Mouse (Mus musculus) limb, embryonic 10.5 days (tissue): ENCODE results near the gene Hspa8. TPM values are rescaled to one million over a fixed set of nuclear protein-coding genes. Genes with fewer than 3 reads are reported as not detected.
"Not testable (repeated sequence)": the region's sequence is repeated elsewhere in the genome, so short reads cannot be mapped to it uniquely, and the experiment has no call there.

ENCODE experiments used
- DNase-seq: peaks from one replicate; pipeline ENCODE4 v3.0.0-alpha.2; 2017; ENCODE audit warnings: low spot score
- H3K27ac ChIP-seq: fragments of 300-500 bp; sonication (generic); 2 replicates; pipeline ENCODE4 v1.5.1; 2016; ENCODE audit warnings: mild to moderate bottlenecking
- H3K27me3 ChIP-seq: fragments of 300-500 bp; sonication (generic); 2 replicates; pipeline ENCODE4 v1.6.1; 2016; ENCODE audit warnings: low read depth, mild to moderate bottlenecking; ENCODE audit not compliant: poor library complexity, severe bottlenecking
- H3K36me3 ChIP-seq: fragments of 300-500 bp; sonication (generic); 2 replicates; pipeline ENCODE4 v1.6.1; 2016; ENCODE audit warnings: mild to moderate bottlenecking, moderate library complexity
- H3K4me1 ChIP-seq: fragments of 300-500 bp; sonication (generic); 2 replicates; pipeline ENCODE4 v1.6.1; 2016
- H3K4me3 ChIP-seq: fragments of 300-500 bp; sonication (generic); 2 replicates; pipeline ENCODE4 v1.5.1; 2016; ENCODE audit warnings: mild to moderate bottlenecking, moderate library complexity
- H3K9me3 ChIP-seq: fragments of 300-500 bp; sonication (generic); replicated peaks from 2 replicates; pipeline ENCODE4 v1.6.1; 2016; ENCODE audit warnings: mild to moderate bottlenecking
- WGBS: fragments of 180-500 bp; shearing (Covaris S2); methylation state at CpG from one replicate; pipeline ENCODE4 v1.1.7; 2016; 5-methylcytosine and 5-hydroxymethylcytosine counted together
- polyA plus RNA-seq: library from polyadenylated mRNA; unstranded; fragments of >200 nt; fragmentation: Nextera tagmentation; extraction: Ambion mirVana; gene quantifications from 2 replicates; pipeline ENCODE4 v1.2.1, GENCODE M21; 2016

Gene Hspa8
- polyA plus RNA-seq, 1 experiment from 2014 or later = 3,450 TPM

DNA sequence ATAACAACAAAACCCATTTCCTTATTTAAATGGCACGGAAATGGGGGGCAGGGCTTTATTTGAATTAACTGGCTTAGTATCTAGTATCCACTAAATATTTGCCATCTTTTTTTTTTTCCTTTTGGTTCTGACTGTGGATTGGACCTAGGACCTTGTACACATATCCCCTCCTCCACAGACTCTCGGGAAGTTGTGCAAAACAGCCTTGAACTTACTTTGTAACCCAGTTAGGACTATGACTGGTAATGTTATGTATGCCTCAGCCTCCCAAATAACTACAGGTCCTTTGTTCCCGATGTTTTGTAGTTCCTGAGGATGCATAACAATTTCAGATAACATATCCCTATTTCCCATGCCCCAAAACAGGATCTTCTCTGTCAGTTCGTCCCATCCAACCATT, 26.9 kb upstream of the Hspa8 start:
- Histone ChIP-seq H3K27ac (no peak overlapping the region), H3K4me1 (peaks cover 5% of the 10 kb centered on the region), H3K4me3 (no peak overlapping the region), H3K36me3 (peaks cover 81% of the 10 kb centered on the region), H3K9me3 (no peaks in the 10 kb centered on the region), H3K27me3 (no peaks in the 10 kb centered on the region)
- WGBS = 92% methylated on average over 4 of the region's 4 CpGs
- DNase-seq = no peak

DNA sequence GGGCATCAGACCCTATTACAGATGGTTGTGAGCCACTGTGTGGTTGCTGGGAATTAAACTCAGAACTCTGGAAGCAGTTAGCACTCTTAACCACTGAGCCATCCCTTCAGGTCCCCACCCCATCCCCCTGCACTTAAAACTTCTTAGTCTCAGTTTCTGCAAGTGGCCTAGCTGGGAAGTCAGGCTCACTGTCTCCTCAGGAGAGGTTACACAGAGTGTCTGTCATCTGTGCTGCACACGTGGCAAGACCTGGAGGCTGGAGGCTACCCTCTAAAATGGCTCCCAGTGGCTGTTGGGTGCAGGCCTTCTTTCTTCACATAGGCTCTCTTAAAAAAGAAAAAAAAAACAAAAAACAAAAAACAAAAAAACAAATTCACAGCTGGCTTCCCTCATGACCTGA, 24.7 kb upstream of the Hspa8 start:
- H3K27ac ChIP-seq = no peak overlapping the region
- WGBS = 53% methylated on average over 1 of the region's 1 CpGs
- H3K36me3 ChIP-seq = peaks cover 87% of the 10 kb centered on the region

DNA sequence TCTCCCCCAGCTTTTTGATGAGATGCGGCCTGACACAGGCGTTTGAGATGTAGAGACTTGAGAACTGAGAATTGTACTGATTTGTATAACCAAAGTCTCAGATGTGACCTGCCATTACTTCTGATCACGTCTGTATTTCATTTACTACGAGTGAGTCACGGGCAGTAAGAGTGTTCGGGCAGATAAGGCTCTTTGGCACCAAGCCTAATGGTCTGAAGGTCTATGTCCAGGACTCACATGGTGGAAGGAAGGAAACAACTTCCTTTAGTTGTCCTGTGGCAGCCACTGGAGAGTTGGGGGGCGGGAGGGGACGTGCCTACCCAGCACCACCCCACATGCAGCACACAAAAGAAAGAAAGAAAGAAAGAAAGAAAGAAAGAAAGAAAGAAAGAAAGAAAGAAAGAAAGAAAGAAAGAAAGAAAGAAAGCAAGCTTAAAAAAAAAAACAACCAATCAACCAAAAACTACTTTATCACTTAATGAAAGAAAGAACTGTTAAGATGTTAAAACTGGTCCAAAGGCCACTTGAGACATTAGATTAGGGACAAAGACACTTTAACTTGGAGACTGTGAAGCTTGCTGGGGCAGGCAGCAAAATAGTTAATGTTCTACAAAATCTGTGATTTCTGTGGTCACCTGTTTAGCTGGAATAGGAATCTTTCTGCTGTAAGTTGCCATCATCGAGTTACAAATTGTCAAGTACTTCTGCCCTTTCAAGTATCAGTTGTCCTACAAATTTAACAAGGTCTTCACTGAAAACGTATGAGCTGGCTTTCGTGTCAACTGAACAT, 24.1 kb upstream of the Hspa8 start:
- WGBS = 82% methylated on average over 11 of the region's 11 CpGs
- no peak for DNase-seq
- no peak overlapping the region for H3K4me3 ChIP-seq
- H3K27ac ChIP-seq = no peak overlapping the region
- H3K27me3 ChIP-seq = no peaks in the 10 kb centered on the region
- H3K4me1 ChIP-seq = peaks cover 3% of the 10 kb centered on the region
- H3K9me3 ChIP-seq = no peaks in the 10 kb centered on the region
- peaks cover 88% of the 10 kb centered on the region for H3K36me3 ChIP-seq

More for the DNA sequence above, 24.7 kb upstream of the Hspa8 start:
- Histone ChIP-seq H3K4me1 (peaks cover 2% of the 10 kb centered on the region; the same call in 1 of the 2 replicates), H3K4me3 (no peak overlapping the region), H3K9me3 (no peaks in the 10 kb centered on the region), H3K27me3 (no peaks in the 10 kb centered on the region)
- no peak for DNase-seq

DNA sequence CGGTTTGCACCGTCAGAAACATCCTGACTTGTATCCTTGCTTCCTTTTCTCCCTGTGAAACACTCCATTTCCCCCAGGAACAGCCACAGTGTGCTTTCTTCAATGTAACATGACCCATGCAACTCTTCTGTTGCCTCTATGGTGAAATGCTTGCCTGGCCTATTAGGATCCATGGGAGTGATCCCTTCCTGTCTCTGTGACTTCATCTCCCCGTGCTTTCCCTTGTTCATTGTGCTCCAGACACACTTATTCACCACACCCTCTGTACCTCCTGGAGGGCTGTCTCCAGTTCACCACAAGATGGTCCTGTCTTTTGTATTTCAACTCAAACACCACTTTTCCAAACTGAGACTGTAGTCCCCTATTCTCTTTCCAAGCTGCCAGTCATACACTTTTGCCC, 20.7 kb upstream of the Hspa8 start:
- no peak for DNase-seq
- peaks cover 75% of the 10 kb centered on the region for H3K36me3 ChIP-seq
- H3K4me1 ChIP-seq = peaks cover 26% of the 10 kb centered on the region
- H3K4me3 ChIP-seq = no peak overlapping the region
- H3K27ac ChIP-seq = no peak overlapping the region
- H3K27me3 ChIP-seq = no peaks in the 10 kb centered on the region
- no peaks in the 10 kb centered on the region for H3K9me3 ChIP-seq
- WGBS = 76% methylated on average over 3 of the region's 3 CpGs

DNA sequence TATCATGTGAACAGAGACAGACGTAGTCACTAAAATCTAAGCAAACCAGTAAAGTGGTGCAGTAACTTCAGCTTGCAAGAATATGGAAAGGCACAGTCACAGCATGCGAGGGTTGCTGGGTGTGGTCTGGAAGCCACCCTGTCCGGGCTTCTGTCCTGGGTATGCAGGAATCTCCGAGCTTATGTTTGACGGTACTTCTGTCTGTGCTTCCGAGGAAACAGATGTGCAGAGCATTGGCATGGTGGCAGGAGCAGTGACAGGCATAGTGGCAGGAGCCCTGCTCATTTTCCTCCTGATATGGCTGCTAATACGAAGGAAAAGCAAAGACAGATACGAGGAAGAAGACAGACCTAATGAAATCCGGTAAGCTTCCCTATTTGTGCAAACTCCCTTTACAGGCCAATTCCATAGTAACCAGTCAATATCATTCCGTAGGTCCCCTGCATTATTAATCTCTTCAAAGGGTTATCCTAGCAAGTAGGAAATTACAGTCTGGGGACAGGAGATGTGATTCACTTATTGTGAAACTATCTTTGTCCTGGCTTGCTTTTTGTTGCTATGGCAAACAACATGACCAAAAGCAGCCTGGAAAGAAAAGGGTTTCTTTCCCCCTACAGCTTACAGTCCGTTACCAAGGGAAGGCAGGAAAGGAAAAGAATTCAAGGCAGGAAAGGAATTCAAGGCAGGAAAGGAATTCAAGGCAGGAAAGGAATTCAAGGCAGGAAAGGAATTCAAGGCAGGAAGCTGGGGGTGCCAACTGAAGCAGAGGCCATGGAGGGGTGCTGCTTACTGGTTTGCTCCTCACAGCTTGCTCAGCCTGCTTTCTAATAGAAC, 19.7 kb upstream of the Hspa8 start:
- Histone ChIP-seq H3K36me3 (peaks cover 66% of the 10 kb centered on the region), H3K4me3 (no peak overlapping the region), H3K27ac (no peak overlapping the region), H3K4me1 (peaks cover 24% of the 10 kb centered on the region), H3K9me3 (no peaks in the 10 kb centered on the region), H3K27me3 (no peaks in the 10 kb centered on the region)
- 87% methylated on average over 11 of the region's 11 CpGs for WGBS
- DNase-seq = no peak

DNA sequence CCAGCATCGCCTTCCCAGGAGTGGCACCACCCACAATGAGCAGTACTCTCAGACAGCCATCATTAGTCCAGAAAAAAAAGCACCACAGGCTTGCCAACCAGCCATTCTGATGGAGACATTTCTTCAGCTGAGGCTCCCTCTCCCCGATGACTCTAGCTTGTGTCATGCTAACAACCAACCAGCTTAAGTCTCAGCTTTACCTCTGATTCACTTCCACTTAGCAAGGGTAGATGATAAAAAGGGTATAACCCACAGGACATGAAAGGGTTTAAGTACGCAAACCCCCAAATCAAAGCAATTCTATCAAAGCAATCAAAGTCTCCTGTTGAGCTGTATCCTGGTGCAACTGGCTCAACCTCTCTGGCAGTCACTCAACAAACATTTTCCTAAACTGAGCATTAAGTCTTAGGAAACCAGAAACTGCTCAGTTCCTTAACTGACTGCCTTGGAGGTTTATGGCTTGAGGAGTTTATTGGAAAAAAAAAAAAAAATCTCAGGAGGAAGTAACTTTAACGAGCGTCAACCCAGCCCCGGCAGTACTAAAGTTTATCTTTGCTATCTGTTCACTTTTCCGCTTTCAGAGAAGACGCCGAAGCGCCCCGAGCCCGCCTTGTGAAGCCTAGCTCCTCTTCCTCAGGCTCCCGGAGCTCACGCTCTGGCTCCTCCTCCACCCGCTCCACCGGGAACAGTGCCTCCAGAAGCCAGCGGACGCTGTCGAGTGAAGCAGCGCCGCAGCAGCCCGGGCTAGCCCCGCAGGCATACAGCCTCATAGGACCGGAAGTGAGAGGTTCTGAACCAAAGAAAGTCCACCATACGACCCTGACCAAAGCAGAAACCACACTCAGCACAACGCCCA, 18.8 kb upstream of the Hspa8 start:
- peaks cover 58% of the 10 kb centered on the region for H3K36me3 ChIP-seq
- 41% methylated on average over 26 of the region's 26 CpGs for WGBS
- no peak overlapping the region for H3K4me3 ChIP-seq
- DNase-seq = no peak
- no peaks in the 10 kb centered on the region for H3K27me3 ChIP-seq
- H3K27ac ChIP-seq = peak overlapping the region; percentile 43; the same call in 1 of the 2 replicates
- H3K9me3 ChIP-seq = no peaks in the 10 kb centered on the region
- H3K4me1 ChIP-seq = peaks cover 24% of the 10 kb centered on the region

DNA sequence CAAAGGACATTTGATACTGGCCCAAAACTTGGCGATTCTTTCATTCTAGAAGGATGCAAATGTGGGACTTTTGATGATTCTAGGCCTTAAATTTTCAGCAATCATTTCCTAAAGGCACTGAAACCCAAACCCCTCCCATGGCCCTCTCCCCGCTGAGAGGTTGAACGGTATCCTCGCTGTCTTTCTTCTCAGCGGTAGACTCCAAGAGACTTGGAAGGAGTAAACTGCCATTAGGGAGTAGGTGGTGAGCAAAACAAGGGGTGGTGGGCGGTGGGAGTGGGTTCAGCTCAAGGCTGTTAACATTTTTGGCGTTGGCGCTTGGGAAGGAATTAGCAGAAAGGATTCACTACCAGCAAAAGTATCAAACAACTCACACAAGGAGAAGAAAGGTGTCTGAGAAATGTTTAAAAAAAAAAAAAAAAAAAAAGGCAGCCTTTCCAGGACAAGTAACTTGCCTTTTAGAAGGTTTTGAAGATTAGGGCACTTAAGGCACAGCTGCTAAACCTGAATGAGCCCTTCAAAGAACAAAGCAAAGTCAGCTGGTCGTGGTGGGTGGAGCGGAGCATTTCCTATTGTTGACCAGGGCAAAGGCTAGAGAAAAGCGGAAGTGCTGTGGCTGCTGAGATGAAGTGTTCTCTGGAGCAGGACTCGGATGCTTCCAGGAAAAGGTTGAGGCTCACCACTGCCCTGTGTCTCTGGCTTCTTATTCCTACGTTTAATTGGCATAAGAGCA, 17.0 kb upstream of the Hspa8 start:
- Histone ChIP-seq H3K36me3 (peaks cover 44% of the 10 kb centered on the region), H3K4me1 (peaks cover 24% of the 10 kb centered on the region), H3K27me3 (no peaks in the 10 kb centered on the region), H3K4me3 (no peak overlapping the region; the same call in 1 of the 2 replicates), H3K27ac (peak overlapping the region; percentile 53), H3K9me3 (no peaks in the 10 kb centered on the region)
- WGBS = 13% methylated on average over 13 of the region's 13 CpGs
- peak; percentile 51 for DNase-seq

DNA sequence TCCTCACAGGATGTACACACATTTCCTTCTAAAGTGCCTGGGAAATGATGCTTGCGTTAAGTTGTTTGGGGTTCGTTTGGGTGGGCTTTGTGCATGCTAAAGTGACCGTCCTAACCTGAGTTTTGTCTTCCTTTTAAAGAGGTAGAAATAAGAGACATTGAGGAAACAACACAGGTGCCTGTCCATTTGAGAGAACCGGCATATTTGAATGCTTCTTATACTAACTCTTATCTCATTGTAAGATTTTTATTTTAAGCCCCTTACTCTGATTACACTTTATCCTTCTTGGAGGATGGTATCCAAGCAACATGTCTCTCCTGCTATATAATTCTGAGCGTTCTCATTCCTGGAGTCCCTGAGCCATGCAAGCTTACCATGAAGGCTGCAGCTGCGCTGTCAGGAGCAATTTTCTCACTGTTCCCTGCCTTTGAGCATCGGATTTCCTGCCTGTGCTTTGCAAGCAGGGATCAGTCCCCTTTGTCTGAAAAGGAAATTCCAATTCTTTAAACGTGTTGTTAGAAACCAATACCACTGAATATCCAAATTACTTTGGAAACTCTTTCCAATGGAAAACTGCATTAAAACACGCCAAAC, 16.3 kb upstream of the Hspa8 start:
- H3K4me1 ChIP-seq = peaks cover 24% of the 10 kb centered on the region
- 21% methylated on average over 9 of the region's 9 CpGs for WGBS
- no peak for DNase-seq
- H3K4me3 ChIP-seq = no peak overlapping the region; the same call in 1 of the 2 replicates
- no peaks in the 10 kb centered on the region for H3K27me3 ChIP-seq
- H3K36me3 ChIP-seq = peaks cover 42% of the 10 kb centered on the region
- no peaks in the 10 kb centered on the region for H3K9me3 ChIP-seq
- H3K27ac ChIP-seq = peak overlapping the region; percentile 53

DNA sequence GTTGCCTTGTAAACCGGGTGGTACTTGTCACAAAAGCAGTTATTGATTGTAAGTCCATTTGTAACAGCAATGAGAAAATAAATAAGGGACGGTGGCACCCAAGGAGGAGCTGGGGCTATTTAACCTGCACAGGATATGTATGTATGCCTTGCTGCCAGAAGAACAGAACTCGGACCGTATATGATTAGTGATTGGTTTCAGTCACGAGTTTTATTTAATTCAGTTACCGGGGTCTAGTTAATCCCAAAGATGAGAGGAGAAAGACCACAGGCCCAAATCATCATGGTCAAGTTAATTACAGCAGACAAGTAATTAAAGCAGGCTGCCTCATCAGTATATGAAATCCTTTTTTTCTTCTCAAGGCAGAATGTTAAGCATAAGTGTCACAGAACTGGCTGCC, 15.3 kb upstream of the Hspa8 start:
- DNase-seq = no peak
- Histone ChIP-seq H3K27ac (no peak overlapping the region), H3K9me3 (no peaks in the 10 kb centered on the region), H3K4me1 (peaks cover 24% of the 10 kb centered on the region), H3K27me3 (no peaks in the 10 kb centered on the region), H3K4me3 (no peak overlapping the region), H3K36me3 (peaks cover 33% of the 10 kb centered on the region)
- 82% methylated on average over 6 of the region's 6 CpGs for WGBS

DNA sequence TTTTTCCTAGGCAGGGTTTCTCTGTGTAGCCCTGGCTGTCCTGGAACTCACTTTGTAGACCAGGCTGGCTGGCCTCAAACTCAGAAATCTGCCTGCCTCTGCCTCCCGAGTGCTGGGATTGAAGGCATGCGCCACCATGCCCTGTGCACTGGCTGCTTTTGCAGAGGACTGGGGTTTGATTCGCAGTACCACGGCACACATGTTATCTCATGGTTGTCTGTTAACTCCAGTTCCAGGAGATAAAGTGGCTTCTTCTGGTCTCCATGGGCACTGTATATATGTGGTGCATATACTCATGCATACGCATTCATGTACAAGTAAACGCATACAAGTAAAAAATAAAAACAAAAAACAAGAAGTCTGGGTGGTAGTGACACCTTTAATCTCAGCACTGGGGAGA, 14.0 kb upstream of the Hspa8 start:
- Histone ChIP-seq H3K36me3 (peaks cover 19% of the 10 kb centered on the region), H3K4me1 (peaks cover 21% of the 10 kb centered on the region)
- not testable (repeated sequence) for H3K27me3 ChIP-seq, H3K4me3 ChIP-seq, H3K27ac ChIP-seq, DNase-seq, H3K9me3 ChIP-seq
- WGBS = 96% methylated on average over 6 of the region's 6 CpGs

DNA sequence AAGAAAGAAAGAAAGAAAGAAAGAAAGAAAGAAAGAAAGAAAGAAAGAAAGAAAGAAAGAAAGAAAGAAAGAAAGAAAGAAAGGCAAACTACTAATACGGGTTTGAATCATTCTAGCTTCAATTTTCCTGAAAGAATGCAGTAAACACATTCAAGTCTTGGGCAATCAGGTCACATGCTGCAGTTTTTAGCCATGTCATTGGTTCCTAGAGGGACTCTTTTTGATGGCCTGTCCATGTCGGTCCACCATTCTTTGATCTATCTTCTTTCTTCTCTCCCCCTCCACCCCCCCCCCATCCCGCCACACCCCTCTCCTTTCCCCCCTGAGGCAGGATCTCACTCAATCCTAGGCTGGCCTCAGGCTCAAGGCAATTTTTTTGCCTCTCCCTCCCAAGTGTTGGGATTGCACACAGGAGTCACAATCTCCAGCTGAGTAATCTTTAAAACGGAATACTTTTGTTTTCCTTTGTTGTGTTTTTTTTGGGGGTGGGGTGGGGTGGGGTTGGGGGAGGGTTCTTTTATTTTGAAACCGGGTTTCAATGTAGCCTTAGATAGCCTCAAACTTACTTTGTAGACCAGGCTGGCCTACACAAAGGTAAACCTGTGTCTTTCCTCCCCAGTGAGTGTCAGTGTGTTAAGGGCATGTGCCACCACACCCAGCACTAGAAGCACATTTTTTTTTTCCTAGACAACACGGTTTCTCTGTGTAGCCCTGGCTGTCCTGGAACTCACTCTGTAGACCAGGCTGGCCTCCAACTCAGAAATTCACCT, 8.7 kb upstream of the Hspa8 start:
- Histone ChIP-seq H3K4me3 (no peak overlapping the region), H3K4me1 (peaks cover 8% of the 10 kb centered on the region), H3K27ac (no peak overlapping the region), H3K36me3 (no peaks in the 10 kb centered on the region), H3K9me3 (no peaks in the 10 kb centered on the region), H3K27me3 (no peaks in the 10 kb centered on the region)
- WGBS = 78% methylated on average over 6 of the region's 6 CpGs
- DNase-seq = no peak
